Mouse (Mus musculus): ENCODE results near the gene Elp1. TPM values are rescaled to one million over a fixed set of nuclear protein-coding genes. Genes with fewer than 3 reads are reported as not detected.

Gene Elp1
- total RNA-seq, 2 experiments from 2014 or later, result 25.5 to 30.9 TPM

DNA sequence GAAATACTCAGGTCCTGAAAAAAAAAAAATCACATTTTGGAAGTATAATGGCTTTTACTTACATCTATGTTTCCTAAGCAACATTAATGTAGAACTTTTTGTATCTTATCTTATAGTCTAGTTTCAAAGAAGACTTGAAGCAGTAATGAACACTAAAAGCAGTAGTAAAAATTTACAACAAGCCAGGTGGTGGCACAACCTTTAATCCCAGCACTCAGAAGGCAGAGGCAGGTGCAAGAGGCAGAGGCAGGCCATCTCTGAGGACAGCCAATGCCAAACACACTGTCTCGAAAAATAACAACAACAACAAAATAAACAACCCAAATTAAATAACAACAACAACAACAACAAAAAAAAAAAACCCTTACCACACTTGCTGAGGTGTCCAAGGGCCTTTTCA lies 31.1 kb downstream of the Elp1 start:
- no peak for DNase-seq

DNA sequence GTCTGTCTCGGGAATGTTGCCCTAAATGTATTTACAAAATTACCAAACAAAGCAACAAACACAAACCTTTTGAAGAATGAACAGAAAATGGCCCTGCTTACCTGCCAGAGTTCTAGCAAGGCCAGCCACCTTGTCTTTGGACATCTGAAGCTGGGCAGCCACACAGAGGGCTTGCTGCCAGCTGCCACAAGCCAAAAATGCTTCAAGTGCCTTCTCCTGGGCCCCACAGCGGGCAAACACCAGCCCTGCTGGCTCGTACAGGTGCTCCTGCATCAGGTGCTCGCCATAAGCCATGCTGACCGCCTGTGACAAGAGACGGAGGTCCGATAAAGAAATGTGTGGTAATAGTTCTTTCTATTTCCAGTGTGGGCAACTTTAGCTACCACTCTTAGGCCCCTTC lies 33.2 kb downstream of the Elp1 start:
- DNase-seq, result peak; percentile 15

- DNase-seq, result no peak
These were observed 34.3 kb downstream of the Elp1 start for GRCm38 (mm10) chr4:56767861-56768284.

DNA sequence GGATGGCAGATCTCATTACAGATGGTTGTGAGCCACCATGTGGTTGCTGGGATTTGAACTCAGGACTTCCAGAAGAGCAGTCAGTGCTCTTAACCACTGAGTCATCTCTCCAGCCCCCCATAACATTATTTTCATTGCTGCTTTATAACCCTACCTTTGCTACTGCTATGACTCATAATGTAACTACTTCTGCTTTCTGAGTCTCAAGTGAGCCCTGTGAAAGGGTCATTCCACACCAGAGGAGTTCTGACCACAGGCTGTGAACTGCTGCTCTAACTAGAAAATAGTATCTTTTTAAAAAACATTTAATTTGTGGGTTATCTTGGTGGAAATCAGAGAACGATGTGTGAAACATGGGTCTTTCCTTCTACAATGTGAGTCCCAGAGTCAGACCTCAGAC lies 44.4 kb downstream of the Elp1 start:
- no peak for DNase-seq

DNA sequence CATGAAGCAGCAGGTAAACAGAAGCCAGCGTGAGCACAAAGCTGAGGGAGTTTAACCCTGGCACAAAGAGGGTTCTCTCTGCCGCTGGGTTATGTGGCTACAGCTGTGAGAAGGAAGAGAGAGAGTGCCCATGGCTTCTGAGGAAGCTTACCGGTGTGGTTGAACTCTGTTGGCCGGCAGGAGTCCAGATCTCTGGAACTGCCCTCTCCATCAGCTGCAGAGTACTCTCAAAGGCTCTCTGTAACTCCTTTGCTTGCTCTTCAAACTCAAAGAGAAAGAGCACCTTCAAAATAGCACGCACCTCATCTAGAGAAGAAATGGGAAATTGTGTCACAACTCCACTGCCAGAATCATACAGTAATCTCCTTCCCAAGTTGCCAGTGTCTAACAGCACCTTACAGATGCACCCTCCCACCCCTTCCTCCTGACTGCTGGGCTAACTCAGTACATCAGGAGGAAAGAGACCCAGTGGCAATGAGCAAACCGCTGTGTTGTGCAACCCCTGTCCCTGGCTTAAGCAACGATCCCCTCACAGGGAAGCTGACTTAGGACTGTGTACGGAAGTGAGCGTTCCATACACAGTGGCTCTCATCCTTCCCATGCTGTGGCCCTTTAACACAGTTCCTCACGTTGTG lies 45.0 kb downstream of the Elp1 start:
- no peak for DNase-seq

DNA sequence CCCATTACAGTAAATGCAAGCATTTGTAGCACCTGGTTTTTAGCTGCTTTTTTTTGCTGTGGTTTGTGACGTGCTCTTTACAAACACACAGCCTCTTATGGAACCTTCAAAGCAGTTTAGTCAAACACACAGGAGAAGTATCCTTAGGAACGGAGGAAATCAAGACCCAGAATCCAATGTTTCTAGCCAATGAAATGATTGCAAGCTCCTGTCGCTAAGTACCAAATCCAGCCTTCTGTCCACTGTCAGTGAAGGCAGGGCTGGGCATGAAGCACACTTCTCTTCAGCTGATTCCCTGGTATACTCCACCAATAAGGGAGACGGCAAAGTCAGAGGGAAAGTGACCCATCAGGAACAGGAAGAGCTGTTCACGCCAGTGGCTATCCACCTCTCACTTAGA lies 46.1 kb downstream of the Elp1 start:
- no peak for DNase-seq

GRCm38 (mm10) chr4:56747456-56747855 lies 54.7 kb downstream of the Elp1 start:
- no peak for DNase-seq

DNA sequence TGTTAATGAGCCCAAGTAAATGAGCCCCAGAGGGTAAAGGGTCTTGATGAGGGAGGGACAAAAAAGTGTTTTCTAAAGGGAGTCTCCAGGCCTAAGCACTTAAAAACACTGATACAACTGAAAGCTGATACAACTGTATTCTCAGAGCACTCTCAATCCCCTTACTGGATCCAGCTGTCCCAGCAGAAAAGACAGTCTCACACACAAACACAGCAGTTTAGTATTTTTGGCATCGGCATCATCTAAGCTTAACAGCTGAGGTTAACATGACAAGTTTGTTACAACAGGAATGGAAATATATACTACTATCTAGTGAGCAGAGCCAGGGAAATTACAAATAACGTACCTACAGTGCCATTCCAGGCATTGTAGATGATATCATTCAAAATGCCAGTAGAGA lies 55.8 kb downstream of the Elp1 start:
- DNase-seq, result no peak

GRCm38 (mm10) chr4:56743363-56744195 lies 58.6 kb downstream of the Elp1 start, which contains the start of gene Actl7a:
Gene Actl7a (plus strand): TSS chr4:56743413.
- DNase-seq, result no peak

GRCm38 (mm10) chr4:56742698-56743097 lies 59.4 kb downstream of the Elp1 start:
- no peak for DNase-seq

GRCm38 (mm10) chr4:56741041-56741493 lies 61.1 kb downstream of the Elp1 start, which contains the start of gene Actl7b:
Gene Actl7b (minus strand): TSS chr4:56741443.
- no peak for DNase-seq

GRCm38 (mm10) chr4:56740611-56741010 lies 61.5 kb downstream of the Elp1 start:
- DNase-seq, result no peak

DNA sequence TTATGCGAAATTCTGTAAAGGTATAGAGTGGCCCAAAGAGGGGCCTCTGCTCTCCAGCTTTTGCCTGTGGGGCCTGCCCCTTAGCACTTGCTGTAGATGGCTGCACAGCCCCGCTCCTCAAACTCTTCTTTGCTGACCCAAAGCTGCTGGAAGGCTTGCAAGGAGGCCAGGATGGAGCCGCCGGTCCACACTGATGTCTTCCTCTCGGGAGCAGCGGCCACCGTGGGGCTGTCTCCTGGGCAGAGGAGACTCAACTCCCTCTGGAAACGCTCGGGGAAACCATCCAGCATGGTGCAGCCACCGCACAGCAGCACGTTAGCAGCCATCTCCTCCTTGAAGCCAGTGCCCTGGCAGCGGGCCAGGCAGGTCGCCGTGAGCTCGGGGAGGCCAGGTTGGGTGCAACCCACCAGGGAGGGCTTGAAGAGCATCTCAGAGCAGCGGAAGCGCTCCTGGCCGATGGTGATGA lies 62.1 kb downstream of the Elp1 start, which contains the start of gene Gm26657:
Gene Gm26657 (plus strand): TSS at position 51 of the 466 bp plus-strand sequence.
- DNase-seq, result no peak

DNA sequence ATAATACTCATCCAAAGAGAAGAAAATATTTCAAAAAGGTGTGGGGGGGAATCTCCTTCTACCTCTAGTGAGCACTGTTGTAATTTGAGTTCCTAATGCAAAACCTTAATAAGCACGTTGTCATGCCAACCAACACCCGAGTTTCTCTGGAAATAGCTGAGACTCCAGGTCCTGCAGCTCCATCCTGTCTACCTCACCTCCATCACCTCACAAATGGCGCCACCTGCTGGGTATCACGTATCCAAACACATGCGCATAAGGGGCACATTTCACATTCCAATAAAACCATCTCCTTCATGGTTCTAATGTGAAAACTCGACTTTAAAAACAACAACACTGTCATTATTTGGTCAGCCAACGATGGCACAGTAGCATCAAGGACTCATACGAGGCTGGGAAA lies 76.3 kb downstream of the Elp1 start:
- DNase-seq, result no peak

- no peak for DNase-seq
These were observed 78.9 kb downstream of the Elp1 start for GRCm38 (mm10) chr4:56723237-56723636.

DNA sequence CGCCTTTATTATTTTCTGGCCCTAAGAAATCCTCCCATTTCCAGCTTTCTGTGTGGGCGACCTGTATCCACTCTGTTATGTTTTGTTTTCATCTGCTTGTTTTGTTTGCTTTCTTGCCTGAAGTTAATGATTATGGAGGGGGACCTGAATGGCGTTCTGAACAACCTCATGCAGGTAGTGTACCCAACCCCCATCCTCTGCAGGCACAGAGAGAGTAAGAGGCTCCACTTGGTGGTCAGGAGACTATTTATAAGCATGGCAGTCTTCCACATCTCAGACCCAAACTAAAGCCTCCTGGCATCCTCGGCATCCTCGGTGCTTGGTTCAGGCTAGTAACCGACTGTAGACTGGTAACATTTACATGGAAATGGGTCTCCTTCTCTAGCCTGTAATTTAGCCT lies 79.8 kb downstream of the Elp1 start:
- DNase-seq, result no peak

DNA sequence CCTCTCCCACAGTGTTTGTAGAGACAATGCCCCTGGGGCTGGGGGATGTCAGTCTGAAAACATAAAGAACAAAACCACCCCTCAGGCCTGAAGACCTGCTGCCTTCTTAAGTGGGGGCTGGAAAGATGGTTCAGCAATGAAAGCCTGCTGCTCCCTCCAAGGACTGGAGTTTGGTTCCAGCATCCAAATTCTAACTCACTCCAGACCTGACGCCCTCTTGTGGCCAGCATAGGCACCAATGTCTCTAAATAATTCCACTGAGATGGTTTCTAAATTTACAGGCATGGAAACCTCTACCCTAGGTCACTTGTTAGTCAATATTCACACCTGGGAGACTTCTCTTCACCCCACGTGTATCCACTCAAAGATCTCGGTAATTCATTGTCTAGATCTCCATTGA lies 80.7 kb downstream of the Elp1 start:
- peak; percentile 52 for DNase-seq

DNA sequence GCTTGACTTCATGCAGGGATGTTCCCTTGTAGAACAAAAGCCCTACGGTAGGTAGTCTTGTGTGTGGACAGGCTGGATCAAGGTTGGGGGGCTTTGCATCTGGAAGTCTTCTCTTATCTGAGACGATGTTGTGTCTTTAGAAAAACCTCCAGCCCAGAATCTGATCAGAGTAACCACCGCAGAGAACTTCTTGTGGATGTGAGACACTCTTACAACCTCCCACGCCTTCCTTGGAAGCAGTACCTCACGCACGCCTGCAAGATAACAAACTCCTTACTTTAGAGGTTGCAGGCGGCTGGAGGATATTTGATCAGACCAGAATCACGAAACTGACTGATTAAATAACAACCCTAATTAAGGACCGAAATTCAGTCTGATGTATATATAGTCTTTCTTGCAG lies 81.7 kb downstream of the Elp1 start:
- DNase-seq, result no peak

DNA sequence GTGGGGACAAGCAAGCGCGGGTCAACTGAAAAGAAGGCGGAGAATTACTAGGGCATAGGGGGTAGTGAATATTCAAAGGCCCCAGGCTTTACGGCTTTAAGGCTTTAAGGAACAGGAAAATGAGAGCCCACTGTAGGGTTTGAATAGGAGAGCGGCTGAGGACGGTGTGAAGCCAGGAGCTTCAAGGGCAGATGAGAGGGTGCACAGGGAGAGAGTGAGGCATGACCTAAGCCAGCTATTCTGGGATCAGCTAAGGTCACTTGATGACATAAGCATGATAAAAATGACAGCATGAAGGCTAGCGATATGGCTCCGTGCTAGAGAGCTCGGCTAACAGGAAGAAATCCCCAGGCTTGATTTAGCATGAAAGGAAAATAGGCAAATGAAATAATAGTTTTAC lies 82.7 kb downstream of the Elp1 start:
- DNase-seq, result peak; percentile 17

DNA sequence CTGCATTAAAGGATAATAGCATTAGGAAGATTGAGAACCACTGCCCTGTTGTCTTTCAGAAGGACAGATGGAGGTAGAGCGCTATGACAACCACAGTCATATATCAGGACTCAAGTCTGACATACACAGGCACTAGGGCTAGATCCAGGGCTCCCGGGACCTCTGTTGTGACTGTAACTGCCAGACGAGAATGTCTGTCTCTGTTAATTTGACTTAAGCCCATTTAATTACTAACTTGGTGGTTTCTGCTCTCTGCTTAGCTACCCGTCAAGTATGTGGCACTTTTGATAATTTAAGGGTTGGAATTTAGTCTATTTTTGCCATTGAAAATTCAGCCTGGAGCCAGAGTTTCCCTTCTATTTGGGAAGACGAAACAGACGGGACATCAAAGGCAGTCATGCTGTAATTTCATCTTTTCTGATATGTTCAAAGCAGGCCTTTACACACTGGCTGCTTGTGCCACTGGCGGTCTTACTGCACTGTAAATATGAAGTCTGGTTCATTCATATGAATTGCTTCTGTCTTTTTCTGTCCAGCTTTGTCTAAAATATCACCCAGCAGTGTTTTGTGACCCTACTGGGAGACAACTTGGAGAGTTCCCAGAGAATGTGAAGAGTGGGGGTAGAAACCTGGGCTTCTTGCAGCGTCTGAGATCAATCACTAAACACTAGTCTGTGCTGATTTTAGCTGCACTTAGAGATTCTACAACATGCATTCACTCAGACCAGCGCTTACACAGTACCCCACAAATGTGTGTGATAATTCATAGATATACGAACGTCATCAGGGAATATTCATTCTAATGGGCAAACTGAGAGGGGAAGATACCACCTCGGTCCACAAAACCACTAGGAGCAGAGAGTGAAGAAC lies 83.3 kb downstream of the Elp1 start:
- DNase-seq, result no peak

DNA sequence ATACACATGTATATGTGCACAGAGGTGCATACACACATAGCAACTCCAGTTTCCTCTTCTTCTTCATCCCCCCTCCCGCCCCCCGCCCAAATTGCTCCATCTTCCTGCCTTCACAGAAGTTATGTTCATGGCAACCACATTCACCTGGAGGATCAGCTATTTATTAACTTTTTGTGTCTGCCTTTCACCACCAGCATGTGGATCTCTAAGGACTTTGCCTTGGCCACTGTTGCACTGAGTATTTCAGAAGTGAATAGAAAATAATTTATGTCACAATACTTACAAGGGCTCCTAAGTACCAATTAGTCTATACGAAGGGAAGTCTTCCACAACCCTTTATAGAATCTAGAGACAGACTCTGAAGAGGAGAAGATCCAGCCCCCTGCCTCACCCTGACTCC lies 84.2 kb downstream of the Elp1 start:
- no peak for DNase-seq

DNA sequence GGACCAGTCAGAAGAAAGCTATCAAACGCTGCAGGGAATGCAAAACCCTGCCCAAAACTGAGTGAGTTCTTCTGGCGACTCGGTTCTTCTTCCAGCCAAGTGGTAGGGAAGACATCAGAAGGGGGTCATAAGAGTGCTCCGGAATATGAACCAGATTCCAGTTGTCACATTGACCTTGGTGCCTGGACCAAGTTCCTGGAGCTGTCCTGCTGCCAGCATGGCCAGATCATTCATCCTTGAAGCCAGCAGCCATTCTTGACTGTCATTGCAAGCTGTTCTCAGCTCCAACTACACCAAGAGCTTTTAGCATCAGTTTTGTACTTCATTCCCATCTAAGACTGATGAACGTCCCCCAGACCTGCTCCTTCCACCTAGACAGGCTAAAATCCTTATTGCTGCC lies 85.3 kb downstream of the Elp1 start:
- peak; percentile 47 for DNase-seq

Measured in adrenal gland, postnatal 10 days (tissue).